Mouse (Mus musculus): ENCODE measurements at regions not wholly inside any gene's neighbourhood (a gene's known extent, or its start where the extent isn't known, plus 50 kb on each side); places are given as distances from the start of the nearest gene placed in this dataset.
"Not testable (repeated sequence)": the region's sequence is repeated elsewhere in the genome, so short reads cannot be mapped to it uniquely, and the experiment has no call there.

DNA sequence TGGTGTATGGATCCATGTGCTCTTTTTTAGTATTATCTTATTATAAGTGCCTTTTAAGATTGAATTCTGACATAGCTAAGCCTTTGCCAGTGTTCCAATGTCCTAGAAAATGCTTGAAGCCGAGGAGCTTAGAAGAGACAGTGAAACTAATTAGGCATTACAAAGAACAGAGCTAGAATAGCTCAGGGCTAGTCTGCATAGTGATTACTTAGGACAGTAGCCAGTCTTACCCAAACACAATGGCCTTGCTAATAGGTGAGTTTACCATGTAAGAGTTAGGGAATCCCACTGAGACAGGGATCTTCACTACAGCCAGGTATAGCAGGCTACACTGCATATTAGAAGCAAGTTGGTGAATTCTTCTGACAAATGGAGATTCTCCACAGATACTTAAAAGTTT, 261.6 kb downstream of the Aasdhppt start:
- not testable (repeated sequence) for H3K4me1 ChIP-seq (ENCODE audit: control insufficient read depth, insufficient read depth, low read length); H3K36me3 ChIP-seq (ENCODE audit: control insufficient read depth, insufficient read depth, low read length); DNase-seq (ENCODE audit: low spot score, missing footprints); H3K9ac ChIP-seq (ENCODE audit: low read length); H3K27me3 ChIP-seq (ENCODE audit: control insufficient read depth, insufficient read depth, low read length); H3K4me2 ChIP-seq; H3K4me3 ChIP-seq (ENCODE audit: low read depth, low read length); ATAC-seq (ENCODE audit: low FRiP score); H3K27ac ChIP-seq (ENCODE audit: low read depth, low read length); H3K9me3 ChIP-seq (ENCODE audit: control insufficient read depth, low read length)
- WGBS = 7% methylated on average over 1 of the region's 1 CpGs

DNA sequence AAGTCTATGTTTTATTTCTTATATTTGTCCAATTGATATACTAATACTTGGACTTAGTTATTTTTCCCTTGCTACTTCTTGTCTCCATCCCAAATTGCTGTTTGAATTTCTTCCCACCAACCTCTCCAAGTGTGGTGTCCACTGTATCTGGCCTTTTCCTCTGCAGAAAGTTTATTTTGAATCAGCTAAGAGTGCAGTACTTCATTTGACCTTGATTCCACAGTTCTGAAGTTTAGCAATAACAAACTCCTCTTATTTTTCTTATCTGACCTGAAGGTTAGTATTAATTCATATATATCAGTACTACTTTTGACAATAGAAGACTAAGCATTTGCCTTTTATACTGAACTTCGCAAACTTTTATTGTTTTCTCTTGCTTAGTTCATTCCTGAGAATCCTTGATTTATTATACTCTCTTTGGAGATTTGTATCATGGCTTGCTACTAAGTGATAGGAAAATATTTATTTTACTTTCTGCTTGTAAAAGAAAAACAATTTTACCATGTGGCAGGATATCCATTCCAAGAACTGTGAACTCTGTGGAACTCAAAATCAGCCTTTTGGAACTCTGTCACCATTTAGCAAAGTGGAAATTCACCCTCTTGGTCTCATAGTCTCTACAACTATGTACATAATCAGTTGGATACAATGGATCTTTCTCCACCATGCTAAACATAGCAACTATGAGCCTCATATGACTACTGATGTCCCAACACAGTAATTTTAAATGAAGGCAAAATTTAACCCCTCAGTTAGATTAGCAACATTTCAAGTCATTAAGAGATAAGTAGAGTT, 268.2 kb downstream of the Aasdhppt start:
- no peak overlapping the region for H3K4me3 ChIP-seq (ENCODE audit: low read depth, low read length)
- no peak for ATAC-seq (ENCODE audit: low FRiP score)
- WGBS = 81% methylated on average over 1 of the region's 1 CpGs
- H3K27ac ChIP-seq (ENCODE audit: low read depth, low read length) = no peak overlapping the region
- H3K9me3 ChIP-seq (ENCODE audit: control insufficient read depth, low read length) = no peaks in the 10 kb centered on the region
- no peak for DNase-seq (ENCODE audit: low spot score, missing footprints)
- no peaks in the 10 kb centered on the region for H3K4me1 ChIP-seq (ENCODE audit: control insufficient read depth, insufficient read depth, low read length)
- no peaks in the 10 kb centered on the region for H3K27me3 ChIP-seq (ENCODE audit: control insufficient read depth, insufficient read depth, low read length)
- no peak overlapping the region for H3K4me2 ChIP-seq
- H3K36me3 ChIP-seq (ENCODE audit: control insufficient read depth, insufficient read depth, low read length) = no peaks in the 10 kb centered on the region
- no peak overlapping the region for H3K9ac ChIP-seq (ENCODE audit: low read length)

DNA sequence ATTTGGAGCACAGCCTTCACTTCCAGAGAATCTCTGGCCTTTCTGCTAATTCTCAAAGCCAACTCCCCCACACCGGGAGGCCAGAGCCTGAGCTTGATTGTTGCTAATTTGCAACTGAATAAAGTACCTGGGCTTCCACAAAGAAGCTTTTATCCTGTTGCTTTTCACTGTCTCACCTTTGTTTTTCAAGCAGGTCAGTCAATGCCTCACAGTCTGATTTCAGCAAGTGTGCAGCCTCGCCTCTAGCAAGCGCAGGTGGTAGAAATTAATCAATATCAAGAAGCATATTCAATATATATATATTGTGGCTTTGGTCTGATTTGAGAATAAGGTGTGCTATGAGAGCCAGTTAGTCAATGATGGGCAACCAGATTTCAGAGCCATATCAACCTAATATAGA, 282.1 kb downstream of the Aasdhppt start:
- not testable (repeated sequence) for H3K9me3 ChIP-seq (ENCODE audit: control insufficient read depth, low read length); H3K27ac ChIP-seq (ENCODE audit: low read depth, low read length); H3K9ac ChIP-seq (ENCODE audit: low read length); H3K4me2 ChIP-seq; H3K27me3 ChIP-seq (ENCODE audit: control insufficient read depth, insufficient read depth, low read length); H3K4me3 ChIP-seq (ENCODE audit: low read depth, low read length); H3K4me1 ChIP-seq (ENCODE audit: control insufficient read depth, insufficient read depth, low read length); ATAC-seq (ENCODE audit: low FRiP score); H3K36me3 ChIP-seq (ENCODE audit: control insufficient read depth, insufficient read depth, low read length); DNase-seq (ENCODE audit: low spot score, missing footprints)
- WGBS = 81% methylated on average over 3 of the region's 3 CpGs

DNA sequence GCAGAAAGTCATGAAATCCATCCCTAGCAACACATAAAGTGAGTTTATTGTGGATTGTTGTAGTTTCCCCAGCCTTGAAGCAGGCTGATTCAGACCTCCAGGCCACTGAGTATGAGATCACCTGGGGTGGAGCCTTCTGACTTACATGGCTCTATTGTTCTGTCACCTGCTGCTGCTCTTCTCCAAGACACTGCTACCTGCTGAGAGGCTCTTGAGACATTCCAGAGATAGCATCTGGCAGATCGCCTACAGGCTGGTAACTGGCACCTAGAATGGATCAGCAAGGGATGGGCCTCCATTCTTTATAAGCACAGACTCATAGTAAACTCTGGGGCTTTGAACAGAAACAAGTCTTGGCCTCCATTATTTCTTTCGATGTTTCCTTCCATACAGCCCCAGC, 289.2 kb downstream of the Aasdhppt start:
- no peaks in the 10 kb centered on the region for H3K9me3 ChIP-seq (ENCODE audit: control insufficient read depth, low read length)
- ATAC-seq (ENCODE audit: low FRiP score) = no peak
- H3K27me3 ChIP-seq (ENCODE audit: control insufficient read depth, insufficient read depth, low read length) = no peaks in the 10 kb centered on the region
- H3K27ac ChIP-seq (ENCODE audit: low read depth, low read length) = no peak overlapping the region
- H3K36me3 ChIP-seq (ENCODE audit: control insufficient read depth, insufficient read depth, low read length) = no peaks in the 10 kb centered on the region
- 62% methylated on average over 2 of the region's 2 CpGs for WGBS
- no peak overlapping the region for H3K9ac ChIP-seq (ENCODE audit: low read length)
- H3K4me3 ChIP-seq (ENCODE audit: low read depth, low read length) = no peak overlapping the region
- no peak for DNase-seq (ENCODE audit: low spot score, missing footprints)
- no peak overlapping the region for H3K4me2 ChIP-seq
- no peaks in the 10 kb centered on the region for H3K4me1 ChIP-seq (ENCODE audit: control insufficient read depth, insufficient read depth, low read length)

DNA sequence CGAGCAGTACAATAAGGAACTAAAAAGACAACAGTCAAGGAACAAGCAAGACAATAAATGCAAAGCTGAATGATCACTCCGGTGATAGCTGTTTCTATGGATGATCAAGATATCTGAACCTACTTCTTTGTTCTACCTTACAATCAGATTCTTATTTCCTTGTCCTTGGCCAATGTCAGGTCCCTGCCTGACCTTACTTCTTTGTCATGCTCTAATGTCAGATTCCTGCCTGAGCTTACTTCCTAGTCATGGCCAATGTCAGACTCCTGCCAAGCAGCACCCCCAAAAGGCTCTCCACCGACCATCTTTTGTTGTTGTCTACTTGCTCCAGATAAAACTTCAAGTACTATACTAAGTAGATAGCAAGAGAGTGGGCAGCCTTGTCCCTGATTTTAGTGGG, 312.6 kb downstream of the Aasdhppt start:
- DNase-seq (ENCODE audit: low spot score, missing footprints) (no peak), ATAC-seq (ENCODE audit: low FRiP score) (no peak)
- no peaks in the 10 kb centered on the region for H3K9me3 ChIP-seq (ENCODE audit: control insufficient read depth, low read length)
- no peak overlapping the region for H3K4me2 ChIP-seq
- no peak overlapping the region for H3K9ac ChIP-seq (ENCODE audit: low read length)
- H3K36me3 ChIP-seq (ENCODE audit: control insufficient read depth, insufficient read depth, low read length) = no peaks in the 10 kb centered on the region
- H3K4me1 ChIP-seq (ENCODE audit: control insufficient read depth, insufficient read depth, low read length) = no peaks in the 10 kb centered on the region
- H3K4me3 ChIP-seq (ENCODE audit: low read depth, low read length) = no peak overlapping the region
- WGBS = 81% methylated on average over 3 of the region's 3 CpGs
- H3K27ac ChIP-seq (ENCODE audit: low read depth, low read length) = no peak overlapping the region
- no peaks in the 10 kb centered on the region for H3K27me3 ChIP-seq (ENCODE audit: control insufficient read depth, insufficient read depth, low read length)

DNA sequence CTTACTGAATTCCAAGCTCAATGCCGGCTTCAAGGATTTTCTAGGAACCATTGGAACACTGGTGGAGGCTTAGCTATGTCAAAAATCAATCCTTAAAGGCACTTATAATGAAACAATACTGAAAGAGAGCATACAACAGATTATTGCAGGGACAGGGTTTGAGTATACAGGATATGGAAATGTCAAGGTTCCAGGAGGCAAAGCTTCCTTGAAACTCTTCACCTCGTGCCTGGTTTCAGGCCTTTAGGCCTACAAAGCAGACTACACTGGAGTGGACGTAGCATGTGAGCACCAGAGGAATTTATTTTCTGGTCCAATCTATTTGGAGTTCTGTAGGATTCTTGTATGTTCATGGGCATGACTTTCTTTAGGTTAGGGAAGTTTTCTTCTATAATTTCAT, 320.9 kb downstream of the Aasdhppt start:
- not testable (repeated sequence) for H3K9ac ChIP-seq (ENCODE audit: low read length); H3K36me3 ChIP-seq (ENCODE audit: control insufficient read depth, insufficient read depth, low read length); H3K27me3 ChIP-seq (ENCODE audit: control insufficient read depth, insufficient read depth, low read length); DNase-seq (ENCODE audit: low spot score, missing footprints); H3K4me1 ChIP-seq (ENCODE audit: control insufficient read depth, insufficient read depth, low read length); ATAC-seq (ENCODE audit: low FRiP score); H3K27ac ChIP-seq (ENCODE audit: low read depth, low read length); H3K9me3 ChIP-seq (ENCODE audit: control insufficient read depth, low read length); H3K4me3 ChIP-seq (ENCODE audit: low read depth, low read length); H3K4me2 ChIP-seq
- 79% methylated on average over 3 of the region's 3 CpGs for WGBS

DNA sequence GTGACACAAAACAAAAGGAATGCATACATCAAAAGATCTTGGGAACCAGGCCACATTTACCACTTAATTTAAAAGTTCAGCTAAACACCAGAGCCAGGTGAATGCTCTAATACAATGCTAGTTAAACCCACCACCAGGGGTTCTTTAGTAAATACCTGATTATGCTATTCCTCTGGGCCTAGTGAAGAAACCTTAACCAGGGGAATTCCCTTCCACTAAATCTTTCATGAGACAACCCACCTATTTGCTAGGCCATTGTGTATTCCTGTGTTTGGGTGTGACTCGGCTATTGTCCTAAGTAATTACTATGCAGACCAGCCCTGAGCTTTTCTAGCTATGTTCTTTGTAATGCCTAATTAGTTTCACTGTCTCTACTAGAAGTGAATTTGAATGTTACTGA, 321.3 kb downstream of the Aasdhppt start:
- 76% methylated on average over 1 of the region's 1 CpGs for WGBS

More for the DNA sequence above, 321.3 kb downstream of the Aasdhppt start:
- ATAC-seq (ENCODE audit: low FRiP score); H3K36me3 ChIP-seq (ENCODE audit: control insufficient read depth, insufficient read depth, low read length); H3K4me3 ChIP-seq (ENCODE audit: low read depth, low read length); H3K9ac ChIP-seq (ENCODE audit: low read length); H3K4me1 ChIP-seq (ENCODE audit: control insufficient read depth, insufficient read depth, low read length); DNase-seq (ENCODE audit: low spot score, missing footprints); H3K4me2 ChIP-seq; H3K27ac ChIP-seq (ENCODE audit: low read depth, low read length); H3K9me3 ChIP-seq (ENCODE audit: control insufficient read depth, low read length); H3K27me3 ChIP-seq (ENCODE audit: control insufficient read depth, insufficient read depth, low read length): not testable (repeated sequence)
